Mouse (Mus musculus): ENCODE results near the gene Soat2.

- no peak for TF ChIP-seq TCF3 (IDR thresholded peaks at IDR 0.05; ENCODE audit: insufficient read length, low read depth)
- no peak for TF ChIP-seq MAX (IDR thresholded peaks at IDR 0.05; ENCODE audit: low read depth)
- TF ChIP-seq TCF12 (IDR thresholded peaks at IDR 0.05; ENCODE audit: insufficient read depth, poor library complexity, severe bottlenecking) = no peak
- TF ChIP-seq POLR2A (IDR thresholded peaks at IDR 0.05; ENCODE audit: insufficient read length, low read depth) = no peak
- no peak for TF ChIP-seq POLR2AphosphoS2 (IDR thresholded peaks at IDR 0.05; ENCODE audit: insufficient read length, low read depth)
- no peak for TF ChIP-seq REST (IDR thresholded peaks at IDR 0.05; ENCODE audit: insufficient read depth, insufficient read length)
- TF ChIP-seq CEBPB (IDR thresholded peaks at IDR 0.05; ENCODE audit: insufficient read depth, poor library complexity, severe bottlenecking) = no peak
- no peak for TF ChIP-seq USF1 (IDR thresholded peaks at IDR 0.05; ENCODE audit: low read depth)
- TF ChIP-seq MYOG (IDR thresholded peaks at IDR 0.05; ENCODE audit: control insufficient read depth in 1 of 3, insufficient read depth in 1 of 3, insufficient read length in 2 of 3, low read depth in 2 of 3) = no peak
- no peak for TF ChIP-seq MYOD1 (IDR thresholded peaks at IDR 0.05; ENCODE audit: control insufficient read depth in 1 of 3, insufficient read length in 2 of 3, low read depth in 2 of 3)
These were observed 15.3 kb downstream of the Soat2 start for GRCm38 (mm10) chr15:102165468-102166100.
